Mouse (Mus musculus) ES-Bruce4 (cell line): ENCODE data around the gene Nudt17. TPM values are rescaled to one million over a fixed set of nuclear protein-coding genes. Genes with fewer than 3 reads are reported as not detected.

Experiments used
- H3K27ac ChIP-seq: 2 replicates; pipeline ENCODE4 v1.5.1; 2012; ENCODE audit warnings: low read length, inconsistent platforms; ENCODE audit not compliant: insufficient read depth
- H3K27me3 ChIP-seq: 2 replicates; pipeline ENCODE4 v1.6.1; 2012; ENCODE audit warnings: mild to moderate bottlenecking, low read length, inconsistent platforms; ENCODE audit not compliant: control insufficient read depth, poor library complexity, insufficient read depth, severe bottlenecking
- H3K36me3 ChIP-seq: 2 replicates; pipeline ENCODE4 v1.6.1; 2012; ENCODE audit warnings: inconsistent platforms, mild to moderate bottlenecking, low read length, moderate library complexity; ENCODE audit not compliant: control insufficient read depth, poor library complexity, insufficient read depth, severe bottlenecking
- H3K4me1 ChIP-seq: one replicate; pipeline ENCODE4 v1.8.1; 2011; ENCODE audit warnings: low read length; ENCODE audit not compliant: control insufficient read depth, insufficient read depth
- H3K4me3 ChIP-seq: 2 replicates; pipeline ENCODE4 v1.5.1; 2011; ENCODE audit warnings: low read depth, mild to moderate bottlenecking, low read length
- H3K9ac ChIP-seq: 2 replicates; pipeline ENCODE4 v1.6.1; 2012; ENCODE audit warnings: low read depth, mild to moderate bottlenecking, inconsistent platforms; ENCODE audit not compliant: poor library complexity, severe bottlenecking
- H3K9me3 ChIP-seq: replicated peaks from 2 replicates; pipeline ENCODE4 v1.6.1; 2012; ENCODE audit warnings: mild to moderate bottlenecking, low read length, inconsistent platforms; ENCODE audit not compliant: control insufficient read depth, poor library complexity, insufficient read depth, severe bottlenecking
- CTCF ChIP-seq: IDR thresholded peaks from one replicate; pipeline ENCODE4 v1.8.1; 2011; ENCODE audit warnings: low read depth, low read length
- EP300 ChIP-seq: IDR thresholded peaks from 2 replicates; pipeline ENCODE4 v1.6.1; 2011; ENCODE audit warnings: low read depth, low read length; ENCODE audit not compliant: insufficient read depth
- POLR2A ChIP-seq: IDR thresholded peaks from one replicate; pipeline ENCODE4 v1.8.1; 2011; ENCODE audit warnings: low read length; ENCODE audit not compliant: insufficient read depth
- polyA plus RNA-seq: library from polyadenylated mRNA; stranded (reverse); fragments of >200 nt; gene quantifications from 2 replicates; pipeline ENCODE4 v1.2.4, GENCODE M21; 2011; ENCODE audit warnings: low read depth; ENCODE audit not compliant: missing spikeins, insufficient read depth, insufficient read length

Gene Nudt17
- polyA plus RNA-seq, 1 experiment = 9.9 TPM

DNA sequence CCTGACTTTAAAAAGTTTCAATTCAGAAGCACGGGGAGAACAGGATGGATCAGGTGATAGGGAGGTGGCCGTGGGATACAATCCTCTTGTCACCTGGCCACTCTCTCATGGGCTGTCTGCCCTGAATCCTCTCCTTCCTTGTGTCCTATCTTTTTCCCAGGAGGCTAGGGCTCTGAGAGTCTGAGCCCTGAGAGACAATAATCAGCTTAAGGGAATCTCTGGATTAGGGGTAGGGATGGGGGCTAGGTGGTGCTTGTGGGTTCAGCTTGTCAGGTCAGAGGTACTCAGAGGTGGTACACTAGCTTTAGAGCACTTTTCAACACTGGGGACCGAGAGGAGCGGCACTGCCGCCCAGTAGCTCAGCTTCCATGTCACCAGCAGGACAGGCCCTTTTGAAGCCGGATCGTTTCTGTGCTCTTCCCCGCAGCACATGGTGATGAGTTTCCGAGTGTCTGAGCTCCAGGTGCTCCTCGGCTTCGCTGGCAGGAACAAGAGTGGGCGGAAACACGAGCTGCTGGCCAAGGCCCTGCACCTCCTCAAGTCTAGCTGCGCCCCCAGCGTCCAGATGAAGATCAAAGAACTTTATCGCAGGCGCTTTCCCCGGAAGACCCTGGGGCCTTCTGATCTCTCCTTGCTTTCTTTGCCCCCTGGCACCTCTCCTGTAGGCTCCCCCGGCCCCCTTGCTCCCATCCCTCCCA lies 9.2 kb downstream of the Nudt17 start:
- TF ChIP-seq CTCF (no peak), EP300 (no peak), POLR2A (no peak)
- H3K36me3 ChIP-seq = peaks cover 19% of the 10 kb centered on the region
- H3K27ac ChIP-seq = no peak overlapping the region
- no peak overlapping the region for H3K9ac ChIP-seq
- H3K4me1 ChIP-seq = peaks cover 12% of the 10 kb centered on the region
- H3K4me3 ChIP-seq = peak overlapping the region; percentile 10; the same call in 1 of the 2 replicates
- no peaks in the 10 kb centered on the region for H3K9me3 ChIP-seq
- H3K27me3 ChIP-seq = no peaks in the 10 kb centered on the region

DNA sequence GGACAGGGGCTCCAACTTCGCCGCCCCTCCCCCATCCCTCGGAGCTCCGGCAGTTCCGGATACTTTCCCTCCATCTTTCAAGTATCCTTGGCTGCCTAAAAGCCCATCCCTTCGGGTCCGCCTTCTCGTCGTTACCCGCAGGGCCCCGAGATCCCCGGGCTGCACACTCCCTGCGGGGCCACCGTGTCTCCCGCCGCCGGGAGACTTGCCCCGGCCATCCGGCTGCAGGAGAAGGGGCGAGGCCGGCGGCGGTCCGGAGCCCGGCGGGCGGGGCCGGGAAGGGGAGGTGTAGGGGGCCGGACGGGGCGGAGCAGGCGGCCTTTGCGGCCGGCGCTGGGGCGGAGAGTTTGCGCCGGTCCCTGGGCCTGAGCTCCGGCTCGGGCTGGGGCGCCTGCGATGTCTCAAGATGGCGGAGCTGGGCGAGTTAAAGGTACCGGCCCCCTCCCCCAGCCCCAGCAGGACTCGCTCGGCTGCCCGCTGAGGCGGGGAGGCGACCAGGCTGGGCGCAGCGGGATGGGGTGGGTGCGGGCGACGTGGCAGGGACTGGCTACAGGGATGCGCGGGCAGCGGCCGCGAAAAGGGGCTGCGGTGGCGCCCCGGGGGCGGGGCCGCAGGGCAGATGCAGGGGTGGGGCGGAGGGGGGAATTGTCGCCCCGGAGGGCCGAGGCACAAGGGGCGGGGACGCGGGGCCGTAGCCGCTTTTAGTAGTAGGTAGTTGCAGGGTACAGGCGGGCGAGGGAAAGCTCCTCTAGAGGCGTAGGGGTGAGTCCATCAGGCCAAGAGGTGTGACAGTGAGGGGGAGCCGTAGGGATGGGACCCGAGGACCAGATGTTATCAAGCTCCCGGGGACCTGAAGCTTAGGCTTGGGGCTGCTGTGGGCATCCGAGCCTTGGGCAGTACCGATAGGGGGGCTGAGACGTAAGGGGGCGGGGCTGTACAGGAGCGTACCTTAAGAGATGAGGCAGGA lies 11.3 kb downstream of the Nudt17 start:
- H3K9me3 ChIP-seq = no peaks in the 10 kb centered on the region
- peak overlapping the region; percentile 53 for H3K27ac ChIP-seq
- H3K4me3 ChIP-seq = peak overlapping the region; percentile 88
- peak overlapping the region; percentile 85 for H3K9ac ChIP-seq
- peaks cover 8% of the 10 kb centered on the region for H3K36me3 ChIP-seq
- TF ChIP-seq EP300 (0 out of 2 replicates have a peak, but pooled peaks have one; percentile 9), POLR2A (no peak)
- H3K4me1 ChIP-seq = peaks cover 7% of the 10 kb centered on the region
- H3K27me3 ChIP-seq = no peaks in the 10 kb centered on the region

DNA sequence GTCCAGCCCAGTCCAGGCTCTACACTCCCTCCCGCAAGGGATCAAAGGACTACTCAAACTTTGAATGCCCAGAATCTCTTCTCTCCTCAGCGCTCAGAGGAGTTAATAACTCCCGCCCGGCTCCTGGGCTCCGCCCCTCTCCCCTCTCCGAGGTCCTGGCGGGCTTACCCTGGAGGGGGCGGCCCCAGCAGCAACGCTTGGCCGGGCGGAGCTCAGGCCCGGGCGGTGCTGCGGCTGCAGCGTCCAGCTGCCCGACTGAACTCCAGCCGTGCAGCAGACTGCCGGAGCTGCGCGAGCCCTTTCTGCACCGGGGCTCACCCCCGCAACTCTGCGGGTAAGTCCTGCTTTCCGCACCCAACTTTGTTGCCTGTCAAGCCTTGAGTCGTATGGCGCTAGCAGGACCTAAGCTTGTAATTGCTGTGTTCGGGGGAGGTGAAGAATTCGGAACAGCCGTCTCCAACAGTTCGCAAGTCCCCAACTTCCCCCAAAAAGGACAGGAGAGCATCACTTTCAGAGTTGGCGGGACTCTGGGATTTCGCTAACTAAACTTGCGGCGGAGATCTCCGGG lies 12.1 kb downstream of the Nudt17 start, which contains the start of gene Pias3:
Gene Pias3, plus strand, starts transcription at position 187 of the 568 bp plus-strand sequence.
- no peaks in the 10 kb centered on the region for H3K27me3 ChIP-seq
- H3K36me3 ChIP-seq = peaks cover under 1% of the 10 kb centered on the region; the same call in 1 of the 2 replicates
- H3K9me3 ChIP-seq = no peaks in the 10 kb centered on the region
- peak within 1 kb of the TSS; percentile 88 for H3K4me3 ChIP-seq
- H3K27ac ChIP-seq = peak within 1 kb of the TSS; percentile 53
- TF ChIP-seq CTCF (no peak), EP300 (no peak), POLR2A (no peak)
- H3K4me1 ChIP-seq = peaks cover 5% of the 10 kb centered on the region
- peak within 1 kb of the TSS; percentile 85 for H3K9ac ChIP-seq

DNA sequence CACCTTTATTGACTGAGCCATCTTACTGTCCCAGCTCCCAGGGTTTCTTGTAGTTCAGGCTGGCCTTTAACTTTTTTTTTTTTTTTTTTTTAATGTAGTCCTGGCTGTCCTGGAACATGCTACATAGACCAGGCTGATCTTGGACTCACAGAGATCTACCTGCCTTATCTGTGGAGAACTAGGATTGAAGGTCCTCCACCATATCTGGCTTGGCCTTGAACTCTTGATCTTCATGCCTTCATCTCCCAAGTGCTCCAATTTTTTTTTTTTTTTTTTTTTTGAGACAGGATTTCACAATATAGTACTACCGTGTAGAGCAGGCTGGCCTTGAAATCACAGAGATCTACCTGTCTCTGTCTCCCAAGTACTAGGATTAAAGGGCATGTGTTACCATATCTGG lies 14.8 kb downstream of the Nudt17 start:
- Histone ChIP-seq H3K4me1 (no peaks in the 10 kb centered on the region), H3K27ac (no peak overlapping the region), H3K9ac (no peak overlapping the region), H3K9me3 (no peaks in the 10 kb centered on the region), H3K27me3 (no peaks in the 10 kb centered on the region), H3K4me3 (no peak overlapping the region), H3K36me3 (no peaks in the 10 kb centered on the region)
- no peak for TF ChIP-seq EP300
- no peak for TF ChIP-seq CTCF
- TF ChIP-seq POLR2A = no peak

DNA sequence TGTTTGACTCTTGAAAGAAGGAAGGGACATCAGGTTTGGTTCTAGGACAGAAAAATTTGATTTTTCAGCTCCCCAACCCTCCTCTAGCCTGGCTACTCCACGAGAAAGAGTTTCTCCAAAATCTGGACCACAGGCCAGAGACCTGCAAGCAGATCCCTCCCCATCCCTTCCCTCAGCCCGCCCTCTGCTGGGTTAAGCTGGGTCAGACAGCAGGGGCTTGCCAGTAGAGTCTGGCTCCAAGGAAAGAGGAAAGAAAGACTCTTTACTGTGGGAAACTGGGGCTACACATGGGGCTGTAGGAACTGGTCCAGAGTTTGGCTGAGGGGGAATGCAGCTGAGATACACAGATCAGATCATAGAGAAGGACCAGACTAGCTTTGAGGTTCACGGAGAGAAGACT lies 15.9 kb downstream of the Nudt17 start:
- H3K4me3 ChIP-seq = peak overlapping the region; percentile 19; the same call in 1 of the 2 replicates
- H3K9ac ChIP-seq = no peak overlapping the region
- H3K27ac ChIP-seq = no peak overlapping the region
- no peaks in the 10 kb centered on the region for H3K27me3 ChIP-seq
- no peaks in the 10 kb centered on the region for H3K4me1 ChIP-seq
- no peaks in the 10 kb centered on the region for H3K36me3 ChIP-seq
- TF ChIP-seq CTCF (peak; percentile 58), POLR2A (no peak)
- no peaks in the 10 kb centered on the region for H3K9me3 ChIP-seq
